Mouse (Mus musculus): Measurements from ENCODE around the gene Smim14.
"Not testable (repeated sequence)": the region's sequence is repeated elsewhere in the genome, so short reads cannot be mapped to it uniquely, and the experiment has no call there.

Gene Smim14

DNA sequence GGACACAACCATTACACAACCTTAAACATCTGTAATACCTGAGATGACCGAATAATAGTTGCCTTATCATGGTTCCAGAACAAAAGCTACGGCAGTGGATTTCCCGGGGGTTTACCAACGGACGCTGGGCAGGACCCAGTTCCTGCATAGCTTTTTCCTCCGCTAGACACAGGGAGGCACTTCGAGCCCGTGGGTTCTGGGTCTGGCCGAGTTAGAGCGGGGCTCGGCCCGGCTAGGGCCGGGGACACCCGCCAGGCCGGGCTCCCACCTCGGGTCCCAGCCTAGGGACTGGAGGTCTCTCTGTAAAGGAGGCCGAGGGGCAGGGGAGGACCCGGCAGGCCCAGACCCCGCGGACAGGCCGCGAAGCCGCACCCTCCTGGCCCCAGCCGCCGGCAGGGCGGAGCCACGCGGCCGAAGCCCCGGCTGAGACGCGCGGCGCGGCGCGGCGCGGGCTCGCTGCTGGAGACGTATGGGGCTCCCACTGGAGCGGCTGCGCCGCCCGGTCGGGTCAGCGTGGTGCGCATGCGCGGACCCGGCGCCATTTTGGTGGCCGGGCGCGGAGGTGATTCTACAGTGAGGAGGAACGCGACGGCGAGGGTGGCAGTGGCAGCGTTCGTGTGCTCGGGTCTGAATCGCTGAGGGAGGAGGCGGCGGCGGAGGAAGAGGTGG is at the start of gene Smim14, which contains the start of gene Ube2k:
Gene Smim14, minus strand, starts transcription at position 434 of the 669 bp plus-strand sequence.
Gene Ube2k, plus strand, starts transcription at position 483 of the 669 bp plus-strand sequence.
- in situ Hi-C loops (cut with MboI), result no loop called here

- in situ Hi-C loops (cut with MboI), result no loop called here
Observed at GRCm38 (mm10) chr5:65586291-65586690, 49.3 kb upstream of the Smim14 start.

- in situ Hi-C loops (cut with MboI), result no loop called here
Observed at GRCm38 (mm10) chr5:65578545-65578944, 41.6 kb upstream of the Smim14 start.

- in situ Hi-C loops (cut with MboI), result no loop called here
Observed at GRCm38 (mm10) chr5:65575896-65576295, 38.9 kb upstream of the Smim14 start.

- in situ Hi-C loops (cut with MboI), result no loop called here
Observed at GRCm38 (mm10) chr5:65574876-65575275, 37.9 kb upstream of the Smim14 start.

DNA sequence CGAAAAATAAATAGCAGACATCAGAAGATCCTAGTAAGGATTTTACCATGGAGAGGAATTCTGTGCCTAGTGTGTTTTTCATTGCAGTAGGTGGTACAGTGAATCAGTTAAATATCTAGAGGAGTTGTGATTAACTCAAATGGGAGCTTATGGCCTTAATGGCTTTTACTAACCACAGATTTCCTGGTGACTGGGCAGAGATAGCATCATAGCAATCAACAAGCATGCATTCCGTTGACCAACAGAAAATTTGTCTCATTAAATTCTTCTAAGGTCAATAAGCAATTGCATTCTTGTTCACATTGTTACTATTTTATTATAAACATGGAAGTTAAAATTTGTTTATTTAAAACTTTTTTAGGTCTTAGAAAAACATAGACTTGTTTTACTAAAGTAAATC is 28.5 kb upstream of the Smim14 start:
- in situ Hi-C loops (cut with MboI), result no loop called here

DNA sequence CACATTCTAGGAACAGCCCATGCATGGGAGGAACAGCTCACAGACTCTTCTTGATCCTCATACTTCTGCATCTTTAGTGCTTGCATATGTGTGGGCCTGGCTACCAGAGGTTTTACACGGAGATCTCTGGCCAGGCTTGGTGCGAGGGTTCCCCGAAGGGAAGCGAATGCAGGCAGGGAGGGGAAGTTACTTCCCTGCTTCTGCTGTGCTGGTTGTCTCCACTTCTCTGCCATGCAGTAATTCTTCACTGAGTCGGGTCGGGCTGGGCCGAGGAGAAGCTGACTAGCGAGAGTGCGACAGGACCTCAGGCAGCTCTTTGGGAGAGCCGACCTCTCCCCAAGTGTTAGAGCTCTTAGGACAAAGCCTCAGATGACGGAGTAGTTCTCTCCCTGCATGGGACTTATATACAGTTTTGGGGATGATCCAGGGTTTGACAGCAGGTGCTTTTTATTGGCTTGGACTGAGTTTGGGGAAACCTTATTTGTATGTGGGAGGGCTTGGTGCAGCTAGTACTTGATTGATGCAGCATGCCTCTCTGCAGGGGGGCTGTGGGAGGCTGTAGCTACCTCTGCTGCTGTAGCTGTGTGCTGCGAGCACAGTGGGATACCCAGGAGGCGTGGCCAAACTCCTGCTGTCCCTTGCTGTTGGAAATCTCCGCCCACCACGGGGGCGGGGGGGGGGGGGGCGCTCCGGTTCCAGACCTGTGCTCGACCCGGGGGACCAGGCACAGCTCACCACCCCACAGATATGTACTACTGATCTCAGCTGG is 24.3 kb upstream of the Smim14 start:
- in situ Hi-C loops (cut with MboI), result no loop called here

DNA sequence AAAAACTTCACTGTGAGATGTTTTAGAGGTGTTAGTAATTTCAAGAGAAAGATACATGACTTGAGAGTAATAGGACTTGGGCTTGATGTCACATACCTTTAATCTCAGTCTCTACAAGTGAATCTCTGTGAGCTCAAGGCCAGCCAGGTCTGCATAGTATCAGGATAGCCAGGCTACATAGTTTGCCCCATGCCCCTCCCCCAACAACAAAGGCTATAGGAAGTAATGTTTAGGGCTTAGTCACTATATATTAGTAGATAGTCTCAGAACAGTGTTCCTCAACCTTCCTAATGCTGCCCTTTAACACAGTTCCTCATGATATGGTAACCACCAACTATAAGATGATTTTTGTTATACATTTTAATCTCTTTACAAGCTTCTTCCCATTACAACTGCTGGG is 20.1 kb upstream of the Smim14 start:
- in situ Hi-C loops (cut with MboI), result no loop called here

GRCm38 (mm10) chr5:65549677-65550076 is 12.7 kb upstream of the Smim14 start:
- in situ Hi-C loops (cut with MboI), result no loop called here

- in situ Hi-C loops (cut with MboI), result no loop called here
Observed at GRCm38 (mm10) chr5:65544616-65545015, 7.6 kb upstream of the Smim14 start.

DNA sequence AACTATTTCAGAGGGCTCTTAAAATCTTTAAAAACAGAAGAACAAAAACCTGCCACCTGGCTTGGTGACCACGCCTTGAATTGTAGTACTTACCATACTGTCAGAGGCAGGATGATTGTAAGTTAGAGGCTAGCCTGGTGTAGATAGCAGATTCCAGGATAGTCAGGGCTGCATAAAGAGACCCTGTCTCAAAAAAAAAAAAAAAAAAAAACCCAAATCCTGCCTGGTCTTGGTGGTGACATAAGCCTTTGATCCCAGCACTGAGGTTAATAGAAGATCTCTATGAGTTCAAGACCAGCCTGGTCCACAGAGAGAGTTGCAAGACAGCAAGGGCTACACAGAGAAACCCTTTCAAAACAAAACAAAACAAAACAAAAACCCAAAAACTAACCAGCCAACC is 6.5 kb upstream of the Smim14 start:
- in situ Hi-C loops (cut with MboI), result no loop called here

- in situ Hi-C loops (cut with MboI), result no loop called here
Observed at GRCm38 (mm10) chr5:65541889-65542288, 4.9 kb upstream of the Smim14 start.

GRCm38 (mm10) chr5:65539786-65540185 is 2.8 kb upstream of the Smim14 start:
- in situ Hi-C loops (cut with MboI), result no loop called here

- in situ Hi-C loops (cut with MboI), result no loop called here
Observed at GRCm38 (mm10) chr5:65538829-65539228, 1.8 kb upstream of the Smim14 start.

DNA sequence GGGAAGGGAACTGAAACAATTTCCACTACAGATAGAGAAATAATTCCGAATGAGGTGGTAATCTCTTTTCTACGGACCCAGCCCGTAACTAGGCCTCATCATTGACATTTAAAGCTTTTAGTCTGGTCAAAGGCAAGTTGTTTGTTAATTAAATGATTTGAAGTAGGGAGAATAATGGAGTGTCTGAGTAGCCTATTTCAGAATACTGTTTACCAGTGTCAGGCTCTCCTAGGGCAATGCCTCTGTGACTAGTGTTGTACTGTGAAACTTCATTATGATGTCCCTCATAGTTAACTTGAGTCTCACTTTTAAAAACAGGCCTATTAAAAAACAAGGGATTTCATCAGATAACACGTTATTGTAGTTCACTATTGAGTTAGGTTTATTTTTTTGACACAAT is 1.1 kb upstream of the Smim14 start:
- in situ Hi-C loops (cut with MboI), result no loop called here

GRCm38 (mm10) chr5:65537420-65538071 is 562 bp upstream of the Smim14 start:
- in situ Hi-C loops (cut with MboI), result no loop called here

GRCm38 (mm10) chr5:65536068-65536465 is 917 bp downstream of the Smim14 start:
- in situ Hi-C loops (cut with MboI), result not testable (repeated sequence)

GRCm38 (mm10) chr5:65535457-65536067 is 1.4 kb downstream of the Smim14 start:
- in situ Hi-C loops (cut with MboI), result no loop called here

DNA sequence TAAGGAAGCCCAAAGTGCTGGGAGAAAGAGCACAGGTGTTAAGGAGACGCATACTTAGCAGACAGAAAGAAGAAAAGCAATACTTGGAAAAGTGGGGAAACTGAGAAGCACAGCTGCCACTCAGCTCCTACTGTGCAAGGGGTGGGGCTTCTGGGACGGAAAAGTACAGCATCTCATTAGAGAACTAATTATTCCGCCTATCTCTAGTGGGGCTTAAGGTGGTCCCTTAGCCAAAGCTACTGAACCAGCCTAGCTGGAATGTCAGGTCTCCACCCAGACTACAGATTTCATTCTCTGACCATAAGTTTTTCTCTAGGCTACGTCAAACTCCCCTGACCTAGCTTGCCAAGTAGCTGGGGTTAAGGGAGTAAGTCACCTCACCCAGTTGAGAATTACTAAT is 2.5 kb downstream of the Smim14 start:
- in situ Hi-C loops (cut with MboI), result no loop called here

- in situ Hi-C loops (cut with MboI), result no loop called here
Observed at GRCm38 (mm10) chr5:65531283-65531682, 5.7 kb downstream of the Smim14 start.

DNA sequence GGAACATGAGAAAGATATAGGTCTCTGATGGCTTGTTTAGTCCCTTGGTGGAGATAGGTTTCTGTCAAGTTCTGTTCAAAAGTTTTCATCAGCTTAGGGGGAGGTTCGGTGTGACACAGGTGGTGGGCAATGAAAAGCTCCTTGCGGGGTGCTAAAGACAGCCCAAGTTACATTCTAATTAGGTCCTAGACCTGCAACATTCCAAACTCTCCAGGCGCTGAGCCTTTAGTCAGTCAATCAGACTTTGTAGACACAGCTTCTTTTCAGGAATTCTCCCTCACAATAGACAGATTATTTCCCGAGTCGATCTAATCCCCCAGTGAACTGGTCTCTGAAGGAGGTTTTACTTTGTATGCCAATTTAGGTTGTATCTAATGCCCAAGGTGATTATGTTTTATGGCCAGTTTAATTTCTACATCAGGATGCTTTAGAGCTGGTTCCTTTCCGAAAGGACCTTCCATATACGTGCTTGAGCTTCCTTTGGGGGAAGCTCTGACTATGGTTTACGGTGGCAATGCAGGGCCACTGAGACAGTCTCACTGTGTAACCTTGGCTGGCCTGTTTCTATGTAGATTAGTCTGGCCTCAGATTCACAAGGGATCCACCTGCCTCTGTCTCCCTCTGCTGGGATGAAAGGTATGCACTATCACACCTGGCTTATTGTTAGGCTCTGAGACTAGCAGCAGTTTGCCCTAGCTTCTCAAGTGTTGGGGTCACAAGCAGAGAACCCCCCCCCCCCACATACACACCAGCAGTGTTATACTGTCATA is 11.1 kb downstream of the Smim14 start:
- in situ Hi-C loops (cut with MboI), result loop anchor here (5.0 kb wide), 1 partner anchor 34 kb away; the partner anchor contains the start of gene Gm43552

Measured in mature B cell (primary cell).